Mouse (Mus musculus): Measurements from ENCODE around the gene Gm17455. TPM values are rescaled to one million over a fixed set of nuclear protein-coding genes. Genes with fewer than 3 reads are reported as not detected.
A peak's percentile ranks its signal among the peaks of the same experiment; 100 is the strongest.

The Gm17455 gene
- polyA plus RNA-seq, 1 experiment: 20.5 TPM

DNA sequence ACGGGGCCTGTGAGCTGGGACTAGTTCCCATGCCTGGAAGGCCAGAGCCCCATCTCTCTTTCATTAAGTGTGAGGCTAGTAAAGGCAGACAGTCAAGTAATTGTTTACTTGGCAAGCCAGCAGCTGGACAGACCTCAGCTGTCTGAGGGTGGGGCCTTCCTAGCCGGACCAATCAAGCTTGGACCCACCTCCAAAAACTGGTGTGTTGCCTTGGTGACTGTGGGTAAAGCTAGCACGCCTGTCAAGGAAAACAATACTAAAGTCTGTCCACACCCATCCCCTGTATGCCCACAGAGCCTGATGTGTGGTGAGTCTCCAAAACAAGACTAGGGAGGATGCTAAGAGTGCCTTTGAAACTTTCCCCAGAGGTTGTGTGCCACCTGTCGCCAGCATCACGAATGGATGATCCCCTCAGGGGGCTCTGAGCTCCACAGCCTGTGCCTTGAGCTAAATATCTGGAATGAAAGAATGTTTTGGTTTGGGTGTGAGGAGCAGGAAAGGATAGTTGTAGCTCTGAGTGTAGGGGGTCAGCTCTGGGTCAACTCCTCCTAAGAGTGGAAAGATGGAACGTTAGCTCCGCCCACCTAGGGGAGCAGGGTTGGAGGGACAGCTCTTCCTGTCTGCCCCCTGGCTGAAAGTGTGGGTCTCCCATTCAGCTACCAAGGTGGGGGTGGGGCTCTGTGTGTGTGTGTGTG is 47.6 kb upstream of the Gm17455 start:
- no peaks in the 10 kb centered on the region for H3K36me3 ChIP-seq (ENCODE audit: control insufficient read depth, insufficient read depth)

DNA sequence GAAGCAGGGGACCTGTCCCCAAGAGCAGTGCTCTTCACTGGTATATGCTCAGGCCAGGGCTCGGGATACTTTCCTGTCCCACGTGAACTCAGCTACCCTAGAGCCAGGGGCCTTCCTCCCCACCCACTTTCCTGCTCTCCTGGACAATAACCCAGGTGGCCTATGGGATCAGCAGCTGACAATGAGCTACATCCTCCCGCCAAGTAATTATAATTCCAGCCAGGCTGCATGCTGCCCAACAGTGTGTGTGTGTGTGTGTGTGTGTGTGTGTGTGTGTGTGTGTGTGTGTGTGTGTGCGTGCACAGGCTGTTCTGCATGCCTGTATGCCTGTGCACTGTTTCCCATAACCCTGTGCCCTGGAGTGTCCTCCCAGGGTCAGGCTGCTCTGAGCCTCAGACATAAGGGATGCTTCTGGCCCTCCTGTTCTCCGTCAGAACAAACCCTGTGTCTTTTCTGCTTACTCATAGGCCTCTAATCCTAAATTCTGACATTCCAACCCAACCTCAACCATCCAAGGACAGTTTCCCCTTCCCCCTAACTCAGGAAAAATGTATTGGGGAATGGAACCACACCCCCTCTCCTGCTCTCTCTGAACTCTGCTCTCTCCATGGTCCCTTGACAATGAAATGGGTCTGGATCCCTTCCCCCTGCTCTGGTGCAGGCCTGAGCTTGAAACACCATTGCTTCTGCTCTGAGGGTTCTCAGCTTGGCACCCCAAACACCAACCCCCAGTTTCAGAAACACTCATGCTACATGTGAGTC is 46.1 kb upstream of the Gm17455 start:
- Histone ChIP-seq H3K4me3 (no peak overlapping the region), H3K79me2 (ENCODE audit: control insufficient read depth, insufficient read depth) (no peaks in the 10 kb centered on the region), H3K36me3 (ENCODE audit: control insufficient read depth, insufficient read depth) (no peaks in the 10 kb centered on the region), H3K4me2 (ENCODE audit: low read depth) (no peak overlapping the region), H3K27me3 (ENCODE audit: control insufficient read depth, insufficient read depth, insufficient read length) (no peaks in the 10 kb centered on the region), H3ac (ENCODE audit: control insufficient read depth, insufficient read length) (no peak overlapping the region)
- no peak for TF ChIP-seq MAX (IDR thresholded peaks at IDR 0.05; ENCODE audit: low read depth)
- TF ChIP-seq TCF3 (IDR thresholded peaks at IDR 0.05; ENCODE audit: insufficient read length, low read depth): no peak
- no peak for TF ChIP-seq TCF12 (IDR thresholded peaks at IDR 0.05; ENCODE audit: insufficient read depth, poor library complexity, severe bottlenecking)
- TF ChIP-seq CEBPB (IDR thresholded peaks at IDR 0.05; ENCODE audit: insufficient read depth, poor library complexity, severe bottlenecking): no peak
- TF ChIP-seq REST (IDR thresholded peaks at IDR 0.05; ENCODE audit: insufficient read depth, insufficient read length): no peak
- TF ChIP-seq SRF (IDR thresholded peaks at IDR 0.05; ENCODE audit: control insufficient read depth, insufficient read length, low read depth): no peak
- no peak for TF ChIP-seq E2F4 (IDR thresholded peaks at IDR 0.05; ENCODE audit: insufficient read depth)
- TF ChIP-seq POLR2A (IDR thresholded peaks at IDR 0.05; ENCODE audit: insufficient read length, low read depth): no peak
- no peak for TF ChIP-seq MYOD1 (IDR thresholded peaks at IDR 0.05; ENCODE audit: control insufficient read depth in 1 of 3, insufficient read length in 2 of 3, low read depth in 2 of 3)
- TF ChIP-seq MYOG (IDR thresholded peaks at IDR 0.05; ENCODE audit: control insufficient read depth in 1 of 3, insufficient read depth in 1 of 3, insufficient read length in 2 of 3, low read depth in 2 of 3): no peak
- no peak for TF ChIP-seq USF1 (IDR thresholded peaks at IDR 0.05; ENCODE audit: low read depth)
- no peak for TF ChIP-seq POLR2AphosphoS2 (IDR thresholded peaks at IDR 0.05; ENCODE audit: insufficient read length, low read depth)

More for the DNA sequence above, 47.6 kb upstream of the Gm17455 start:
- Histone ChIP-seq H3K79me2 (ENCODE audit: control insufficient read depth, insufficient read depth) (no peaks in the 10 kb centered on the region), H3ac (ENCODE audit: control insufficient read depth, insufficient read length) (no peak overlapping the region), H3K4me3 (no peak overlapping the region), H3K4me2 (ENCODE audit: low read depth) (peak overlapping the region; percentile 69), H3K27me3 (ENCODE audit: control insufficient read depth, insufficient read depth, insufficient read length) (no peaks in the 10 kb centered on the region)
- TF ChIP-seq SRF (IDR thresholded peaks at IDR 0.05; ENCODE audit: control insufficient read depth, insufficient read length, low read depth): no peak
- TF ChIP-seq POLR2AphosphoS2 (IDR thresholded peaks at IDR 0.05; ENCODE audit: insufficient read length, low read depth): no peak
- no peak for TF ChIP-seq REST (IDR thresholded peaks at IDR 0.05; ENCODE audit: insufficient read depth, insufficient read length)
- TF ChIP-seq POLR2A (IDR thresholded peaks at IDR 0.05; ENCODE audit: insufficient read length, low read depth): no peak
- peak; percentile 35 to 77 (median 49) for TF ChIP-seq MYOG (IDR thresholded peaks at IDR 0.05; ENCODE audit: control insufficient read depth in 1 of 3, insufficient read depth in 1 of 3, insufficient read length in 2 of 3, low read depth in 2 of 3)
- TF ChIP-seq MYOD1 (IDR thresholded peaks at IDR 0.05; ENCODE audit: control insufficient read depth in 1 of 3, insufficient read length in 2 of 3, low read depth in 2 of 3): peak; percentile 6 to 58 (median 48)
- no peak for TF ChIP-seq CEBPB (IDR thresholded peaks at IDR 0.05; ENCODE audit: insufficient read depth, poor library complexity, severe bottlenecking)
- TF ChIP-seq USF1 (IDR thresholded peaks at IDR 0.05; ENCODE audit: low read depth): no peak
- TF ChIP-seq E2F4 (IDR thresholded peaks at IDR 0.05; ENCODE audit: insufficient read depth): no peak
- TF ChIP-seq TCF3 (IDR thresholded peaks at IDR 0.05; ENCODE audit: insufficient read length, low read depth): no peak
- TF ChIP-seq MAX (IDR thresholded peaks at IDR 0.05; ENCODE audit: low read depth): no peak
- TF ChIP-seq TCF12 (IDR thresholded peaks at IDR 0.05; ENCODE audit: insufficient read depth, poor library complexity, severe bottlenecking): no peak

DNA sequence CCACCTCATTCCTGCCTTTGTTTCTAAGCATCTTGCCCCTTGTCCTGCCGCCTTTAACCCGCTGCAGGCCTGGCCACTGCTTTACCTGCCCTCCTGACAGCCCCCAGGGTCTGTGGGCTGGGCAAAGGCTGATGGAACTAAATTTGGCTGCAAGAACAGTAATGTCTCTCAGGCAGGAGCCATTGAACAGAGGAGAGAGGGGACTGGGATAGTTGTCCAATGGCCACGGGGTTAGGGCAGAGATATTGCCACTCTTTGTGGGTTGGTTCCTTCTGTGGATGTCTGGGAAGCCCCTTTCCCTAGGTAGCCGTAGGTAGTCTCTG is 45.6 kb upstream of the Gm17455 start:
- Histone ChIP-seq H3K27me3 (ENCODE audit: control insufficient read depth, insufficient read depth, insufficient read length) (no peaks in the 10 kb centered on the region), H3K4me2 (ENCODE audit: low read depth) (no peak overlapping the region), H3K36me3 (ENCODE audit: control insufficient read depth, insufficient read depth) (no peaks in the 10 kb centered on the region), H3K4me3 (no peak overlapping the region), H3ac (ENCODE audit: control insufficient read depth, insufficient read length) (no peak overlapping the region), H3K79me2 (ENCODE audit: control insufficient read depth, insufficient read depth) (no peaks in the 10 kb centered on the region)
- TF ChIP-seq POLR2A (IDR thresholded peaks at IDR 0.05; ENCODE audit: insufficient read length, low read depth) (no peak), E2F4 (IDR thresholded peaks at IDR 0.05; ENCODE audit: insufficient read depth) (no peak), MYOG (IDR thresholded peaks at IDR 0.05; ENCODE audit: control insufficient read depth in 1 of 3, insufficient read depth in 1 of 3, insufficient read length in 2 of 3, low read depth in 2 of 3) (no peak), SRF (IDR thresholded peaks at IDR 0.05; ENCODE audit: control insufficient read depth, insufficient read length, low read depth) (no peak), POLR2AphosphoS2 (IDR thresholded peaks at IDR 0.05; ENCODE audit: insufficient read length, low read depth) (no peak)

DNA sequence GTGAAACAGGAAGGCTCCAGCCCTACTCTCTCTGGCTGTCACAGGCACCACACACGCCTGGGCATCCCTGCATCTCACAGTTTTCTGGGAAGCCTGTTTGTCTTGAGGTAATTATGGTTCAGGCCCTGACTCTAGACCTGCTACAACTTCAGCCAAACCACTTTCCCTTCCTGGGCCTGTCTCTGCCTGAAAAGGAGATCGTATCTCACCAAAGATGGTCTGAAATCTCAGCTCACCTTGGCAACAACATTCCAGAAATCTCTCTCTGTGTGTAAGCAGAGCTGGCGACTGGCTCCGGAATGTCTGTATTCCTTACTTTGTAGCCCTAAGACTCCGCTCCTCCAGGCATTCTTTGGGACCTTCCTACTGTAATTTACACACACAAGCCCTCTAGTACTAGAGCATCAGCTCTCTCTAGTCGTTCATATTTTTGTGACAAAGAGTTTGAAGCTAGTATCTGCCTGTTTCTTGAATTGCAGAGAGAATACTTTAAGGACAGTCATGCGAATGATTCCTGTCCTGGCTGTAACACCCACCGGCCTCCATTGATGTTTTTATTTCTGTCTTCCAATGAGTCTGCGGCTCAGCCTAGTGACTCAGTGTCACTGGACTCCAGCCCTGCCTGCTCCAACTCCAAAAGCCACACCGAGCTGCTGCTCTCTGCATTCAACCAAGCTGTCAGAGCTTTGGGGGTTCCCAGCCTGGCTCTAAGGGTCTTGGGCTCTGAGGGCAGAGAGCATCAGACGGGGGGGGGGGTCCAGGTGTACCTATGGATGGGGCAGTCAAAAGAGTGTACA is 44.4 kb upstream of the Gm17455 start:
- Histone ChIP-seq H3ac (ENCODE audit: control insufficient read depth, insufficient read length) (no peak overlapping the region), H3K36me3 (ENCODE audit: control insufficient read depth, insufficient read depth) (no peaks in the 10 kb centered on the region), H3K27me3 (ENCODE audit: control insufficient read depth, insufficient read depth, insufficient read length) (no peaks in the 10 kb centered on the region), H3K4me3 (no peak overlapping the region), H3K79me2 (ENCODE audit: control insufficient read depth, insufficient read depth) (no peaks in the 10 kb centered on the region), H3K4me2 (ENCODE audit: low read depth) (peak overlapping the region; percentile 67)
- TF ChIP-seq MYOD1 (IDR thresholded peaks at IDR 0.05; ENCODE audit: control insufficient read depth in 1 of 3, insufficient read length in 2 of 3, low read depth in 2 of 3): peak in 2 of 3 experiments; percentile 8 to 31
- TF ChIP-seq TCF3 (IDR thresholded peaks at IDR 0.05; ENCODE audit: insufficient read length, low read depth): no peak
